ENCODE assay signal across 29 mouse cellular contexts in genomic region chr19:45722188-45722587, GRCm38 (mm10). TPM values are rescaled to one million over a fixed set of nuclear protein-coding genes. Genes with fewer than 3 reads are reported as not detected.
A peak's percentile ranks its signal among the peaks of the same experiment; 100 is the strongest.
DNase-seq lines count a peak whose midpoint lies in the region; ATAC-seq and TF ChIP-seq lines count a peak whose summit lies in the region.
"Had no signal": no experiment of that assay in that cellular context is flagged by ENCODE, and none has a peak within 500 bp of the region (broad histone marks: within the 10 kb centered on the region; RNA-seq: fewer than 3 reads in every experiment).

No protein-coding gene starts in this region.

- no peak for TF ChIP-seq POLR2A in heart, adult 2 months (IDR thresholded peaks at IDR 0.05; ENCODE audit: insufficient read depth, low read depth, low read length)

- H3K79me2 ChIP-seq in heart, adult 2 months (replicated peaks; ENCODE audit: control insufficient read depth, insufficient read depth, low read length) = no peaks in the 10 kb centered on the region

- no peak overlapping the region for H3K9ac ChIP-seq in heart, adult 2 months (ENCODE audit: low read depth, low read length)
- H3K9ac ChIP-seq in liver, embryonic 14.5 days (replicated peaks) = no peak overlapping the region
- no peak overlapping the region for H3K9ac ChIP-seq in liver, embryonic 12.5 days
- H3K9ac ChIP-seq: hindbrain, embryonic 15.5 days; lung, embryonic 15.5 days; midbrain, embryonic 13.5 days; neural tube, embryonic 15.5 days had no signal

- ATAC-seq in liver, embryonic 14.5 days (ENCODE audit: insufficient read depth) = no peak
- no peak for ATAC-seq in liver, embryonic 12.5 days
- ATAC-seq: midbrain, embryonic 13.5 days; Patski had no signal

- H3K9me3 ChIP-seq in liver, embryonic 14.5 days (ENCODE audit: control insufficient read depth, low read length) = no peaks in the 10 kb centered on the region
- H3K9me3 ChIP-seq in liver, embryonic 12.5 days (replicated peaks) = no peaks in the 10 kb centered on the region
- H3K9me3 ChIP-seq: forebrain, embryonic 10.5 days; hindbrain, embryonic 15.5 days; lung, embryonic 15.5 days; midbrain, embryonic 13.5 days; neural tube, embryonic 15.5 days had no signal

- 73% methylated on average over 5 of the region's 5 CpGs for WGBS in heart, adult 2 months
- 59% methylated on average over 5 of the region's 5 CpGs for WGBS in liver, embryonic 14.5 days (ENCODE audit: insufficient replicate concordance)
- 59% methylated on average over 5 of the region's 5 CpGs for WGBS in liver, embryonic 12.5 days (ENCODE audit: insufficient replicate concordance)

- H3K27ac ChIP-seq in heart, adult 2 months = no peak overlapping the region
- H3K27ac ChIP-seq in liver, embryonic 14.5 days = no peak overlapping the region
- H3K27ac ChIP-seq in liver, embryonic 12.5 days = no peak overlapping the region
- H3K27ac ChIP-seq: forebrain, embryonic 10.5 days; hindbrain, embryonic 15.5 days; lung, embryonic 15.5 days; midbrain, embryonic 13.5 days; neural tube, embryonic 15.5 days had no signal

- H3K36me3 ChIP-seq in heart, adult 2 months (ENCODE audit: control insufficient read depth, insufficient read depth, low read length) = no peaks in the 10 kb centered on the region
- H3K36me3 ChIP-seq in liver, embryonic 14.5 days (replicated peaks; ENCODE audit: control insufficient read depth, insufficient read depth, low read depth) = no peaks in the 10 kb centered on the region
- H3K36me3 ChIP-seq in liver, embryonic 12.5 days = no peaks in the 10 kb centered on the region
- H3K36me3 ChIP-seq: forebrain, embryonic 10.5 days; hindbrain, embryonic 15.5 days; lung, embryonic 15.5 days; midbrain, embryonic 13.5 days; neural tube, embryonic 15.5 days had no signal

- intact Hi-C loops in heart, adult 2 months (cut with DNase I) = no loop called here
- intact Hi-C loops in heart, postnatal 36 days (cut with DNase I) = no loop called here

- no peak overlapping the region for H3K4me3 ChIP-seq in heart, adult 2 months
- no peak overlapping the region for H3K4me3 ChIP-seq in liver, embryonic 14.5 days (ENCODE audit: insufficient read depth in 1 of 2, low read depth in 2 of 2, low read length in 2 of 2)
- no peak overlapping the region for H3K4me3 ChIP-seq in liver, embryonic 12.5 days
- H3K4me3 ChIP-seq: forebrain, embryonic 10.5 days; hindbrain, embryonic 15.5 days; lung, embryonic 15.5 days; midbrain, embryonic 13.5 days; neural tube, embryonic 15.5 days had no signal

- H3K4me1 ChIP-seq in heart, adult 2 months (ENCODE audit: control insufficient read depth, insufficient read depth, low read length) = no peaks in the 10 kb centered on the region; the same call in 1 of the 2 replicates
- H3K4me1 ChIP-seq in liver, embryonic 14.5 days (replicated peaks; ENCODE audit: control insufficient read depth in 2 of 2, insufficient read depth in 2 of 2, low read length in 1 of 2) = 0 out of 4 replicates have a peak, but pooled peaks cover 0 to 2% of the 10 kb centered on the region in 2 experiments
- H3K4me1 ChIP-seq in liver, embryonic 12.5 days = peaks cover 7% of the 10 kb centered on the region; the same call in 1 of the 2 replicates
- H3K4me1 ChIP-seq: lung, embryonic 15.5 days had no signal

- no peak overlapping the region for H3K4me2 ChIP-seq in liver, embryonic 14.5 days (ENCODE audit: low read depth)
- no peak overlapping the region for H3K4me2 ChIP-seq in liver, embryonic 12.5 days
- H3K4me2 ChIP-seq: hindbrain, embryonic 15.5 days; lung, embryonic 15.5 days; midbrain, embryonic 13.5 days; neural tube, embryonic 15.5 days had no signal

- no peaks in the 10 kb centered on the region for H3K27me3 ChIP-seq in heart, adult 2 months (ENCODE audit: control insufficient read depth, insufficient read depth, low read length)
- peaks cover 6% of the 10 kb centered on the region for H3K27me3 ChIP-seq in liver, embryonic 14.5 days (ENCODE audit: control insufficient read depth, insufficient read depth, low read length)
- H3K27me3 ChIP-seq in liver, embryonic 12.5 days (replicated peaks) = peaks cover 44% of the 10 kb centered on the region
- H3K27me3 ChIP-seq: lung, embryonic 15.5 days had no signal

- 0 out of 2 replicates have a peak, but pooled peaks have one; percentile 22 for TF ChIP-seq CTCF in heart, adult 2 months (IDR thresholded peaks at IDR 0.05)
- TF ChIP-seq CTCF in liver, embryonic 14.5 days (IDR thresholded peaks at IDR 0.05; ENCODE audit: low read depth) = peak; percentile 45

- TF ChIP-seq EP300 in heart, adult 2 months (IDR thresholded peaks at IDR 0.05; ENCODE audit: insufficient read depth, low read depth, low read length) = no peak
- TF ChIP-seq EP300 in liver, embryonic 14.5 days (IDR thresholded peaks at IDR 0.05; ENCODE audit: low read depth) = no peak

- DNase-seq in heart, adult 2 months = no peak
- DNase-seq in heart, postnatal 36 days = no peak
- DNase-seq in liver, embryonic 14.5 days (ENCODE audit: low read depth in 3 of 3, low spot score in 3 of 3) = no peak
- peak; percentile 37 for DNase-seq in thymus, postnatal 14 days
- DNase-seq in thymus, postnatal 36 days = no peak
- no peak for DNase-seq in Muller cell, postnatal 12 days (ENCODE audit: inconsistent ontology term)
- DNase-seq in cerebellum, adult 9-10 months = no peak
- DNase-seq: adrenal gland, postnatal 14 days; B cell, adult 2 months; cerebellum, adult 11 months; cerebellum, postnatal 14 days; gastrocnemius, postnatal 14 days; heart, adult 18-20 months; heart, postnatal 4 days; kidney, adult 9 months; kidney, postnatal 36 days; spleen, adult 18-20 months; thymus, adult 2 months had no signal

RNA-seq across cellular contexts. Expression of gene Fgf8, which starts 20.5 kb away (rescaled TPM):
- not detected for total RNA-seq in heart, adult 2 months (2021)
- polyA plus RNA-seq in heart, adult 2 months (2012; rRNA removed) = not detected in 2 replicates
- not detected for total RNA-seq in heart, postnatal 36 days (2021)
- 0.08 TPM in 1 of 2 replicates, not detected in the other for polyA plus RNA-seq in liver, embryonic 14.5 days (2012; rRNA removed)
- polyA plus RNA-seq in liver, embryonic 14.5 days (2014; fragmentation: Nextera tagmentation; extraction: Ambion mirVana) = not detected in 2 replicates
- not detected in 2 replicates for polyA plus RNA-seq in liver, embryonic 12.5 days (2016; fragmentation: Nextera tagmentation; extraction: Ambion mirVana)
- total RNA-seq: adrenal gland, postnatal 14 days; gastrocnemius, postnatal 14 days; heart, adult 18-20 months; layer of hippocampus, postnatal 14 days; left cerebral cortex, postnatal 10 days; megakaryocyte progenitor cell, adult 5-6 weeks had no signal
- polyA plus RNA-seq: frontal cortex, adult 2 months; lung, embryonic 15.5 days had no signal

RNA-seq across cellular contexts. Expression of gene Npm3, which starts 27.2 kb away (rescaled TPM):
- 10 to 100 TPM; 15.6 to 15.7 TPM for total RNA-seq in heart, adult 2 months (2021)
- 25.2 and 28.0 TPM in 2 replicates for polyA plus RNA-seq in heart, adult 2 months (2012; rRNA removed)
- total RNA-seq in heart, postnatal 36 days (2021) = 10 to 100 TPM; 15.0 to 15.9 TPM
- 59.0 and 59.7 TPM in 2 replicates for polyA plus RNA-seq in liver, embryonic 14.5 days (2012; rRNA removed)
- polyA plus RNA-seq in liver, embryonic 14.5 days (2014; fragmentation: Nextera tagmentation; extraction: Ambion mirVana) = 10.6 and 11.4 TPM in 2 replicates
- 13.7 and 14.8 TPM in 2 replicates for polyA plus RNA-seq in liver, embryonic 12.5 days (2016; fragmentation: Nextera tagmentation; extraction: Ambion mirVana)
